Mouse (Mus musculus): Measurements from ENCODE around the gene Dgkg.

Gene Dgkg

GRCm38 (mm10) chr16:22645256-22645655 lies 11.8 kb downstream of the Dgkg start:
- in situ Hi-C loops (cut with MboI, MseI), result no loop called here

GRCm38 (mm10) chr16:22643460-22643859 lies 13.6 kb downstream of the Dgkg start:
- in situ Hi-C loops (cut with MboI, MseI), result no loop called here

DNA sequence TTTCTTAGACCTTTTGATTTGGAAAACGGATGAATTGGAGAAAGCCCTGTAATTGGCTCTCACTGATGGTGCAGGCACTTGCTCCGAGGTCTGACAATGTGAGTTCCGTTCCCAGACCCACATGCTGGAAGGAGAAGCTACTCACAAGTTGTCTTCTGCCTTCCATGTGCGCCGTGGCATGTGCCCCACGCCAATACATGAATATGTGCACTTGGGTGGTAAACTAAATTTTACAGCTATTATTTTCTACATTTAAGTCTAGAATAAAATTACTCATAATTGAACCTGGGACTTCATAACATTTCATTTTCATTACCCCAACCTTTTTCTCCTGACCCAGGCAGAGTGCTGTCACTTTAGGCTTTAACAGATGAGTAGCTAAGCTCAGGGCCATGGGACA lies 14.1 kb downstream of the Dgkg start:
- in situ Hi-C loops (cut with MboI, MseI), result no loop called here

GRCm38 (mm10) chr16:22642054-22642453 lies 15.0 kb downstream of the Dgkg start:
- in situ Hi-C loops (cut with MboI, MseI), result no loop called here

DNA sequence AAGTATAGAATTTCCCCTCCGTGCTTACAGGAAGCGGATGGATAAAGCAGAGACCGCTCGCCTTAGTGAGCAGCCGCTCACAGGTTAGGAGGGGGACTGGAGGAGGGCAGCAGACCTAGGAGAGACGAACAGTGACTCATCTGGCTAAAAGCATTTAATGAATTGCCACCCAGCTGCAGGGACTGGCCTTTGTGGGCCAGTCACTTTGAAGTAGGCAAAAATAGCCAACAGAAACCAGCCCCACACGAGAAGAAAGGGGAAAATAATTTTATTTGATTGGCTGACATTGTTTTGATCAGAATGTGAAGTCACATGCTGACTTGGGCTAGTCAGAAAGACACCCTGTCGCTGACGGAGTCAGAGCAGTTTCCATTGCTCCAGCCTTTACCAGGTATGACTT lies 15.4 kb downstream of the Dgkg start:
- in situ Hi-C loops (cut with MboI, MseI), result no loop called here

- in situ Hi-C loops (cut with MboI, MseI), result no loop called here
Measured at GRCm38 (mm10) chr16:22637311-22637710, 19.7 kb downstream of the Dgkg start.

DNA sequence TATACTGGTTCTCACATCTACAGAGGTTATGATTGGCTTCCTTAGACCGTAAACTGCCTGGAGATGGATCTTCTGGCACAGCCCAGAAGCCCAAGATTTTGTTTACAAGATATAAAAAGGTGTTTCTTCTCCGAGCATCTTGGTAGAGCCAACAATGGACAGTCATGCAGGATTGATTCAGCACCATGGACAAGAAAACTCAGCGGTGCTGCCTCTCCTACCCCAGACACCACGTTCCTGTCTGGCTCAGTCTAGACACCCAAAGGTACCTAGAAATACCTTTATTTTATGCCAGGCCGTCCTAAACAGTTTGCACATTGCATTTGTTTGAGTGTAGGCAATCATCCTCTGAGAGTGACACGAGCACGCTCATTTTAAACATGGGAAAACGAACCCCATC lies 21.3 kb downstream of the Dgkg start:
- in situ Hi-C loops (cut with MboI, MseI), result no loop called here

- in situ Hi-C loops (cut with MboI, MseI), result no loop called here
Measured at GRCm38 (mm10) chr16:22633063-22633462, 24.0 kb downstream of the Dgkg start.

DNA sequence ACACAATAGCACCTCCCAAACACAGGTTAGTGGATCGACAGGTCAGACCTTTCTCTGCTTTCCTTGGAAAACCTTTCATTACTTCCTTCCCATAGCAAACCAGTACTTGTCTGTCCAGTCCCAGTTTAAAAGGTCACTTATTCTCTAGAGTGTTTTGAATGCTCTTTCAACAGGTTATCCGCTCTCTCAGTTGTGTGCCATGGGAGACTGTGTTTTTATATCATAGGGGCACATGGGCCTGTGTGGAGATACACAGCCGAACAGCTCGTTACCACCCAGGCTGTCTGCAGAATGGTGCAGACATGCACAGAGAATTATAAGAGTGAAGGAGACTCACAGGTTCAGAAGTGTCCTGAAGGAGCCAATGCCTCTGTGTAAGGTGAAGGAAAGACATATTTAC lies 26.7 kb downstream of the Dgkg start:
- in situ Hi-C loops (cut with MboI, MseI), result no loop called here

GRCm38 (mm10) chr16:22629900-22630299 lies 27.1 kb downstream of the Dgkg start:
- in situ Hi-C loops (cut with MboI, MseI), result no loop called here

DNA sequence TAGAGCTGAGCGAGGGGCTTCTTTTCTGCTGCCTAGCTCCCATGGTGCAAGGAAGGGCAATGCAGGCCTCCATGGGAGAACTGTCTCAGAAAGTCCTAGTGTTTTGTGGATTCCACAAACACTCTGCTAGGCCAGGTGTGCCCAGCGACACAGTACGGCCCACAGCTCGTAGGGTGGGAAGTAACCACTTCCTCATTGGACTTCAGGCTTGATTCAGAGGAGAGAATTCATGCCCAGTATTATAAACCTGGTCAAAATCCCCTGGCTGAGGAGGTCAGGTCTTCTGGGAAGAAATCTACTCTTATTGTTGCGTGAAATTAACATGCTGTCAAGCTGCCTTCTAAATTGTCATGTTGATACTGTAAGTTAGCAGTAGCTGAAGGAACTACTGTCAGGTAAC lies 31.0 kb downstream of the Dgkg start:
- in situ Hi-C loops (cut with MboI, MseI), result no loop called here

DNA sequence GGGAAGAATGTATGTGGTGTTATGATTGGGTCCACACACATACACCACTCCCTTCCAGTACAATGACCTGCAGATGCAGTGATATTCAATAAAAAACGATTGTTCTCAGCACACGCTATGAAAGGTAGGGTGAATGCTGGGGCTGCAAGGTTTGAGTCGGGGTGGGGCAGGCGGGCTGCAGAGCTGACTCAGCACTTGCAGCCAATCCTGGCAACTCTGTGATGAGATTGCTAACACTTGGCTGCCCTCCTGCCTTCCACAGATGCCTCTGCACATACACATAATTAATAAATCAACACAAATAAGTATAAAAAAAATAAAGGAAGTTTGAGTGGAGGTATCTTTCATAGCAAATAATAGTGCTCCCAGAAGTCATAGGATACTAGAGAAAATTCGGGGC lies 31.6 kb downstream of the Dgkg start:
- in situ Hi-C loops (cut with MboI, MseI), result no loop called here

- in situ Hi-C loops (cut with MboI, MseI), result no loop called here
Measured at GRCm38 (mm10) chr16:22622286-22622685, 34.7 kb downstream of the Dgkg start.

DNA sequence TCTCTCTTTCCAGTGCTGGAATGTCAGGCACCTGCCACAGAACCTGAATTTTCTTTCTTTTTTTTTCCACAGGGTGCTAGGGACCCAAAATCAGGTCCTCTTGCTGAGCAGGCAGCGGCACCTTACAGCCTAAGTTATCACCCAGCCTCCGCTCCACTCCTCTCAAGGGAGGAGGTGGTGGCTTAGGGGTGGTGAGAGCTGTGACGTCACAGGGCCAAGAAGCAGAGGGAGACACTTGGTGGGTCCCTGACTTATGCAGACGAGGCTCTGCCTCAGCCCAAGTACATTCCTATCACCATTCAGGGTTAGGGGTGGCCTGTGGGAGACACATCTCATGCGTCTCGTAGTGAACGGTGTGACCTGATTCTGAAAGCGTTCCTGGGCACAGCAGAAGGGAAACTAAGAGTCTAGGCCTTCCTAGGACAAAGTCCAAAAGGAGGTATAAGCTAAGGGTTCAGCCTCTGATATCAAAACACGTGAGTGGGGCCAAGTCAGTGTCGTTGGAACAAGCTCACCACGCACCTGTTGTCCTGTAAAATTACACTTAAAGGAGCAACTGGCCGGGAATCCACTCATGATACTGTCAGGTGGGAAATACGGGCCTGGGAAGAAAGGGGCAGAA lies 35.6 kb downstream of the Dgkg start:
- in situ Hi-C loops (cut with MboI, MseI), result no loop called here

DNA sequence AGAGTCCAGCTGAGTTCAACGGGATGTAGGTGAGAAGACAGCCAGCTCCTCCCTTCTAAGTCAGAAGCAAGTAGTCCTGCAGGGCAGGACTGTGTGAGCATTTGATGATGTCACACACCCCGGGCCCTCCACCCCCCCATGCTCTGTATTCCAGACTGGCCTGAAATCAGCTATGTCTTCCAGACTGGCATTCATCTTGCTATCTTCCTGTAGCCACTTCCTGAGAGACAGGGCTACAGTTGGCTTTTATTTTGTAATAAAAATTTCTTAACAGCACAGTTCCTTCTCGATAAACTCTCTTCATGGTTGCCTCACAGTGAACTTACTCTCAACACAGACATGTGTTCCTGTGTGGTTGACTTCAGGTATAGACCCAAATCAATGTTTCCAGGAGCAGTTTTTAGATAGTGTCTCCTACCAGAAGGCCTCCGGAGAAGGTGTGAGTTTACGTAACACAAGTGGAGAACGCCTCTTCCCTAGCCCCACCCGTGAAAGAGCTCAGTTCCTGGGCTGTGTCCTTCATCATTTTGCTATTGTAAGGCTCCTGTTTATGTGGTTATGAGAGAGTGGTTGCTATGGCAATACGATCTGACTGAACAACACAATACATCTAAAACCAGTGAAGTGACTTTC lies 38.5 kb downstream of the Dgkg start:
- in situ Hi-C loops (cut with MboI, MseI), result no loop called here

GRCm38 (mm10) chr16:22615805-22616204 lies 41.2 kb downstream of the Dgkg start:
- in situ Hi-C loops (cut with MboI, MseI), result no loop called here

GRCm38 (mm10) chr16:22613186-22614073 lies 43.6 kb downstream of the Dgkg start:
- in situ Hi-C loops (cut with MboI, MseI), result no loop called here

DNA sequence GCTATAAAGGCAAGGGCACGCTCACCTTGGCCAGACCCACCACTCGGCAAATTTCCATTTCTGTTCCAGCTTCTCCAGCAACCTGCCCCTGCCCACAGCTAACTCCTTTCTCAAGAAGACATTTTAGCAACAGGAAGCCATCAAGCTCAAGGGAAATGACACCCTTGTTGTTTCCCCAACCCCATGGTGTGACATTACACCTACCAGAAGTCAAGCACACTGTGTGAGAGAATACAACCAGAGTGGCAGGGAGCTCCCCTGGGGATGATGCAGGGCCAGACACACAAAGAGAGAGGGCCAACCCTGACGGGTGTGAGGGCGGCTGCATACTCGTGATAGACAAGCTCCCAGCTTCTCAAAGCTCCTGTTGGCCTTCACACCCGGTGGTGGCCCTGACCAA lies 49.0 kb downstream of the Dgkg start:
- in situ Hi-C loops (cut with MboI, MseI), result no loop called here

DNA sequence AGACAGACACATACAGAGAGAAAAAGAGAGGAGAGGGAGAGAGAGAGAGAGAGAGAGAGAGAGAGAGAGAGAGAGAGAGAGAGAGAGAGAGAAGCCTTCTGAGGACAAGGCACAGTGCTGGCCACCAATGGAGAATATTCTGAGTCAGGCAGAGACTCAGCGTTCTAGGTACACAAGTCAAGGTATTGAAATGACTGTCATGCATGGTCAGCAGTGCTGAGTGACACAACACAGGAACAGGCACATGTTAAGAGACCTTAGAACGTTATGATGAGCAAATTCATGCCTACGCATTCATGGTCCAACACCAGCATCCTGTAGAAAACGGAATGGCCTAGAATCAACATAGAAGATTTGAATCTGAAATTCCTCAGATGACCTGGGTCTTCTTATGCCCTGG lies 50.0 kb downstream of the Dgkg start:
- in situ Hi-C loops (cut with MboI, MseI), result no loop called here

DNA sequence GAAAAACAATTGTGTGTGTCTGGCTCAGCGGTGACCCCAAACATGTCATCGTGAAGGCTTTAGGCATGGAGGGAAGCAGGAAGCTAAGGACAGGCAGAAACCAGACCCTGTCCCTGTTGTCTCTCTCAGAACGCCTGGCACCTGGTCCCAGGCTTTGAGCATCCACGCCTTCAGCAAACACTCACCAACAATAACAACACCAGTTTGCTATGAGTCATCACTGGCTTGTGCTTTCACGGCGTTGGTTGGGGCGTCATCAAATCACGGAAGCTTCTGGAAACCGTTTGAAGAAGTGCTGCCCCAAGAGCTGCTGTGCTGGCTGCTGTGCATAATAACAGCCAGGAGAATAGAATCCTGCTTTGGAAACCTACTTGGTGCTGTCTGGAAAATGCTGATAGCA lies 54.6 kb downstream of the Dgkg start:
- in situ Hi-C loops (cut with MboI, MseI), result no loop called here

DNA sequence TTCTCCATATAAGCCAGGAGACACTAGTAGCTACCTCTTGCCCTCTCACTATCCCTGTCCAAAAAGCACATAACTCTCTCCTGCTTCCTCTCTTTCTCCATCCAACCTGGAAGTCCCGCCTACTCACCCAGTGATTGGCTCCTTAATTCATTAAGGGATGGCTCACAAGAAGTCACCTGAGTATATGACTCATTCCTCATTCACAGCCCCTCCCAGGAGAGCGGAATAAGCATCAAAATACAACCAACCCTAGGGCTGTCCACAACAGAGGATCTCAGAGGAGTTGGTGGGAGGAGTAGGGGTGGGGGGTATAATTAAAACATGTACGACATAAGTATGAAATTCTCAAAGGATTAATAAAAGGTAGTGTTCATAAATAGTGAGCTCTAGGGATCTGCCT lies 55.3 kb downstream of the Dgkg start:
- in situ Hi-C loops (cut with MboI, MseI), result no loop called here

DNA sequence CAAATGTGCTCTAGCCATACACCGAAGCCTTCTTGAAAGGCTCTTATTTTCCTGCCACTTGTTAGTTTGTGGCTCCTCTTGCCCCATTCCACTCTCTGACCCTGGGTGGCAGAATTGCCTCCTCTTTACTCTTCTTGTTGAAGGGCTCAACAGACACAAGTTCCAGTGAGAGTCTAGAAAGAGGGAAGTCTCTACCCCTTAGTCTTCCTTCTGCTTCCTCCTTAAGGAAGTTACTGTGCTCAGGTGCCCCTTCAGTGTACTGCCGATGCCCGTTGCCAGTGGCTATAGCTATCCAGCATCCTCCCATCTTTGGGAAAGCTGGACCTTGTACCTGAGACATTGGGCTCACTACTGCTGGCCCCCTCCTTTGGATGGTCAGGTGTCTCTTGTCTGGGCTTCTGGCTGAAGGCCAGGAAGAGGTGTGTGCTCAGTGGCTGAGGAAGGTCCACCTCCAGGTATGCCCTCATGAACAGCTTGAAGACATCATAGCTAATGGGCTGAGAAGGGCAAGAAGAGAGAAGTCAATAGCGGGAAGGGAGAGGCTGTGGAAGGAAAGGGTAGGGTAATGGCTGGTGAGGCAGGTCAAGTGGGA lies 56.8 kb downstream of the Dgkg start:
- in situ Hi-C loops (cut with MboI, MseI), result no loop called here
